Mouse (Mus musculus) embryonic facial prominence, embryonic 12.5 days (tissue): ENCODE measurements at regions not wholly inside any gene's neighbourhood (a gene's known extent, or its start where the extent isn't known, plus 50 kb on each side); places are given as distances from the start of the nearest gene placed in this dataset.

Source experiments
- ATAC-seq: fragments of 200-750 bp; cut with Nextera tagmentation; 2 replicates; pipeline ENCODE4 v1.8.0; 2017; ENCODE audit not compliant: insufficient number of reproducible peaks, insufficient read depth, low FRiP score, low TSS enrichment
- H3K27ac ChIP-seq: fragments of 300-500 bp; sonication (generic); 2 replicates; pipeline ENCODE4 v1.5.1; 2016; ENCODE audit warnings: mild to moderate bottlenecking
- H3K27me3 ChIP-seq: fragments of 300-500 bp; sonication (generic); 2 replicates; pipeline ENCODE4 v1.6.1; 2016; ENCODE audit warnings: mild to moderate bottlenecking, moderate library complexity
- H3K36me3 ChIP-seq: fragments of 300-500 bp; sonication (generic); 2 replicates; pipeline ENCODE4 v1.6.1; 2016; ENCODE audit warnings: mild to moderate bottlenecking
- H3K4me1 ChIP-seq: fragments of 300-500 bp; sonication (generic); 2 replicates; pipeline ENCODE4 v1.6.1; 2016
- H3K4me2 ChIP-seq: fragments of 300-500 bp; sonication (generic); replicated peaks from 2 replicates; pipeline ENCODE4 v1.6.1; 2016; ENCODE audit warnings: mild to moderate bottlenecking, moderate library complexity
- H3K4me3 ChIP-seq: fragments of 300-500 bp; sonication (generic); 2 replicates; pipeline ENCODE4 v1.5.1; 2016; ENCODE audit warnings: mild to moderate bottlenecking
- H3K9ac ChIP-seq: fragments of 300-500 bp; sonication (generic); 2 replicates; pipeline ENCODE4 v1.6.1; 2016; ENCODE audit warnings: mild to moderate bottlenecking, moderate library complexity
- H3K9me3 ChIP-seq: fragments of 300-500 bp; sonication (generic); 2 replicates; pipeline ENCODE4 v1.6.1; 2016; ENCODE audit warnings: mild to moderate bottlenecking, moderate library complexity
- WGBS: fragments of 180-500 bp; shearing (Covaris S2); methylation state at CpG from one replicate; pipeline ENCODE4 v1.1.7; 2016; 5-methylcytosine and 5-hydroxymethylcytosine counted together

DNA sequence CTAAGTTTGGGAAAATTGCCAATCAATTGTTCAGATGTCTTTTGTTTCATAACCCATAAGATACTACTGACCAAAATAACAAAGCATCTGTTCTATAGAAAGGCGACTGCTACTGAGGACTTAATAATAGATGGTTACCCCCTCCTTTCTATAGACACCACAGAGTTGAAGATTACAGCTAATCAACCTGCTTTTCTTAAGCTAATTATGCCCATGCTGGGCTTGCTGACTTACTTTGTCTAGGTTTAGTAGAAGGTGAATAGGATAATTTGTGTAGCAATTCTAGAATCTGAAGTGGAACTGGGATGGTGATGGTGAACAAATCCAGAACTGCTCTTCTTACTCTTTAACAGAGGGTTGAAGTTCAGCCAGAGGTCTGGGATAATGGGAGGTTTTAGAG, 53.8 kb upstream of the Tbx18 start:
- 70% methylated on average over 1 of the region's 1 CpGs for WGBS
- ATAC-seq, result no peak

DNA sequence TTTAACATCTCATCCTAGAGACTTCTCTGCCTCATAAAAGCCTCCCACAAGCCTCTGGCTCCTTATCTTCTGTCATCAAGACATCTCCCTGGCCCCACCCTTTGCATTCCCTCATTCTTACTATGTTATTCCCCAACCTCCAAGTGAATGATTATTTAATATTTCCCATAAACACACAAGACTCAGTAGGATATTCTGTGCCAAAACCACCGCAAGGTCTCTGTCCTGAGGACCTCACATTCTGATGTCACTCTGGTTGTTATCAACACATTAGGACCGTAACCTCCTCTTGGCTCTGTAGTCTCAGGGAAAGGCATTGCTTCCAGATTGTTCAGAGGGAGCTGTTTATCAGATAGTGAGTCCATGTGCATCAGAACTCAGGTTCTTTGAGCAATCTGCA, 80.7 kb upstream of the Tbx18 start:
- H3K36me3 ChIP-seq, result no peaks in the 10 kb centered on the region
- no peak overlapping the region for H3K4me3 ChIP-seq
- no peaks in the 10 kb centered on the region for H3K4me1 ChIP-seq
- H3K27me3 ChIP-seq, result no peaks in the 10 kb centered on the region
- no peak overlapping the region for H3K4me2 ChIP-seq
- H3K27ac ChIP-seq, result no peak overlapping the region
- no peak overlapping the region for H3K9ac ChIP-seq
- no peaks in the 10 kb centered on the region for H3K9me3 ChIP-seq
- ATAC-seq, result no peak
- WGBS, result 87% methylated on average over 2 of the region's 2 CpGs

More for the DNA sequence above, 53.8 kb upstream of the Tbx18 start:
- no peak overlapping the region for H3K4me2 ChIP-seq
- H3K36me3 ChIP-seq, result no peaks in the 10 kb centered on the region
- H3K27ac ChIP-seq, result no peak overlapping the region
- no peaks in the 10 kb centered on the region for H3K4me1 ChIP-seq
- no peak overlapping the region for H3K9ac ChIP-seq
- H3K27me3 ChIP-seq, result no peaks in the 10 kb centered on the region
- no peaks in the 10 kb centered on the region for H3K9me3 ChIP-seq
- no peak overlapping the region for H3K4me3 ChIP-seq

DNA sequence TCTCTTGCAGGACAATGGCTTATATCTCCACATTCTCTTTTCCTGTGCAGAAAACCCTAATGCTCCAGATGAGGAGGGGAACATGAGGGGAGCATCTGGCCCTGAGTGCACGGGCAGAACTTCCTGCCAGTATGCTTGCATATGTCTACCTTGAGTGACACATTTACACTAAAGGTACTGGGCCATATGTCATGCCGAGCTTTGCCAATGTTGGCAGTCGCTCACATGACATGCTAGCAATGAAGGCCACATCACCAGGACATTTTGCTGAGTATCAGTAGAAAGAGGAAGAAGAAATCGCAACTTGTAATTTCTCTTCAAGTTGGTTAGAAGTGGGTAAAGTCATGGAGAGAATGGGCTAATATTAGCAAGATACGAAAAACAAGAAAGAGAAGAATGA, 91.2 kb upstream of the Tbx18 start:
- H3K27ac ChIP-seq, result no peak overlapping the region
- WGBS, result 81% methylated on average over 5 of the region's 5 CpGs
- no peaks in the 10 kb centered on the region for H3K36me3 ChIP-seq
- H3K4me3 ChIP-seq, result no peak overlapping the region
- no peaks in the 10 kb centered on the region for H3K27me3 ChIP-seq
- H3K9me3 ChIP-seq, result no peaks in the 10 kb centered on the region
- no peak overlapping the region for H3K4me2 ChIP-seq
- H3K4me1 ChIP-seq, result no peaks in the 10 kb centered on the region
- no peak overlapping the region for H3K9ac ChIP-seq
- ATAC-seq, result no peak

- Histone ChIP-seq H3K27ac (no peak overlapping the region), H3K4me2 (no peak overlapping the region), H3K4me3 (no peak overlapping the region), H3K36me3 (no peaks in the 10 kb centered on the region), H3K9me3 (no peaks in the 10 kb centered on the region), H3K27me3 (no peaks in the 10 kb centered on the region), H3K9ac (no peak overlapping the region), H3K4me1 (no peaks in the 10 kb centered on the region)
- ATAC-seq, result no peak
- 38% methylated on average over 8 of the region's 8 CpGs for WGBS
Observed at GRCm38 (mm10) chr9:87824691-87825230, 93.7 kb upstream of the Tbx18 start.

- H3K4me1 ChIP-seq, result no peaks in the 10 kb centered on the region
- no peak overlapping the region for H3K27ac ChIP-seq
- no peak overlapping the region for H3K9ac ChIP-seq
- 37% methylated on average over 6 of the region's 6 CpGs for WGBS
- no peak overlapping the region for H3K4me3 ChIP-seq
- no peaks in the 10 kb centered on the region for H3K36me3 ChIP-seq
- no peaks in the 10 kb centered on the region for H3K27me3 ChIP-seq
- 0 out of 2 replicates have a peak, but pooled peaks have one; percentile 67 for ATAC-seq
- no peak overlapping the region for H3K4me2 ChIP-seq
- H3K9me3 ChIP-seq, result no peaks in the 10 kb centered on the region
Observed at GRCm38 (mm10) chr9:87843898-87844297, 112.8 kb upstream of the Tbx18 start.

GRCm38 (mm10) chr9:87844453-87844852, 113.4 kb upstream of the Tbx18 start:
- no peaks in the 10 kb centered on the region for H3K27me3 ChIP-seq
- ATAC-seq, result no peak
- no peak overlapping the region for H3K4me2 ChIP-seq
- no peaks in the 10 kb centered on the region for H3K4me1 ChIP-seq
- H3K36me3 ChIP-seq, result no peaks in the 10 kb centered on the region
- H3K9ac ChIP-seq, result no peak overlapping the region
- H3K27ac ChIP-seq, result no peak overlapping the region
- no peak overlapping the region for H3K4me3 ChIP-seq
- no peaks in the 10 kb centered on the region for H3K9me3 ChIP-seq
- 78% methylated on average over 2 of the region's 2 CpGs for WGBS

DNA sequence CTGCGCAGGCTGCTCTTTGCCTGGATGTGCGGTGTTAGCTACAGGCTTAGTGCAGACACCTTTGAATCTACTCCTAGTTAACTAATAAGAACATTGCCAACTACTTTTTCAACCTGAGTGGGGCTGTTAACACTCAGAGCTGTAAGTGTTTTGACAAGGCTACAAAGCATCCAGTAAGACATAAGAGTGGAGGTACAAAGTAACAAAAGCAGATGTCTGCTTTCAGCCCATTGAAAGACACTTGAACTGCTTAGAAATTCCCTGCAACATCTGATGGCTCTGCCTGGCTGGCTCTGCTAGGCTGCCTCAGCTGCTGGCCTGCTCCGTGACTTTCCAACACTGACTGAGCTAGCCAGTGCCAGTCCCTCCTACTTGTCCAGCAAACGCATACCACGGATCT, 117.8 kb upstream of the Tbx18 start:
- H3K27me3 ChIP-seq, result no peaks in the 10 kb centered on the region
- no peaks in the 10 kb centered on the region for H3K9me3 ChIP-seq
- no peak overlapping the region for H3K9ac ChIP-seq
- H3K4me3 ChIP-seq, result no peak overlapping the region
- 68% methylated on average over 5 of the region's 5 CpGs for WGBS
- no peaks in the 10 kb centered on the region for H3K4me1 ChIP-seq
- H3K4me2 ChIP-seq, result no peak overlapping the region
- no peaks in the 10 kb centered on the region for H3K36me3 ChIP-seq
- no peak overlapping the region for H3K27ac ChIP-seq
- ATAC-seq, result no peak

DNA sequence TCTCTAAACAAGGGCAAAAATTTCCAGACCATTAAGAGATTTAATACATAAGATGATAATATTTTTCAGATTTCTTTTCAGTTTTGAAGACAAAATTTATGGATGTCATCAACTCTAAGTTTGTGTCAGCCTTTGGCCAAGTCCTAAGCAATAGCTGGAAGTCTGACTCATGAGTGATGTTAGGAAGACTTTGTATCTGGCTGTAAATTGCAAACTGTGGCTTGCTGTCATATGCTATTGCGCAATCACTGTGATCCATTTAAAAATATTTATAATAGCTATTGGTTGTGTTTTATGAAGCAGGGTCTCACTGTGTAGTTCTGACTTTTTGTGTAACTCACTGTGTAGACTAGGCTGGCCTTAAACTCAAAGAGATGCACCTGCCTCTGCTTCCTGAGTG, 119.1 kb upstream of the Tbx18 start:
- Histone ChIP-seq H3K9me3 (no peaks in the 10 kb centered on the region), H3K27ac (no peak overlapping the region), H3K9ac (no peak overlapping the region), H3K4me2 (no peak overlapping the region), H3K4me3 (no peak overlapping the region), H3K27me3 (no peaks in the 10 kb centered on the region), H3K4me1 (no peaks in the 10 kb centered on the region), H3K36me3 (no peaks in the 10 kb centered on the region)
- 96% methylated on average over 1 of the region's 1 CpGs for WGBS
- ATAC-seq, result no peak

DNA sequence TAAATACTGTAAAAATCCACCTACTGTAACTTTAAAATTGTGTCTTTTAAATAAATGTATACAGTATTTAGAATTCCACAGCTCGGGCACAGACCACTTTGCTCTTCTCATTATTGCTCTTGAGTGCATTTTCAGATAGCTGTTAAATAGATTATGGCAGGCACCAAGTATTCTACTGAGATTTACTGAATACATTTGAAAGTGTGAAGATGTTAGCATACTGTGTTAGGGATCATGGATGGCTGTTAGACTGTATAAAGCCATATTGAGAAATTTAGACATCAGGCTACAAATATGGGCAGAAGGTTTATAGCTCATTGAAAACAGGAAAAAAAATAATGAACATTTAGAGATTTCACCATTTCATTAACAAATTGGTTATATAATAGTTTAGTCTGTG, 130.5 kb upstream of the Tbx18 start:
- no peaks in the 10 kb centered on the region for H3K27me3 ChIP-seq
- H3K27ac ChIP-seq, result no peak overlapping the region
- H3K4me1 ChIP-seq, result no peaks in the 10 kb centered on the region
- no peak overlapping the region for H3K9ac ChIP-seq
- WGBS, result 62% methylated on average over 1 of the region's 1 CpGs
- H3K4me2 ChIP-seq, result no peak overlapping the region
- no peaks in the 10 kb centered on the region for H3K9me3 ChIP-seq
- no peaks in the 10 kb centered on the region for H3K36me3 ChIP-seq
- ATAC-seq, result no peak
- H3K4me3 ChIP-seq, result no peak overlapping the region

GRCm38 (mm10) chr9:87865236-87865635, 134.2 kb upstream of the Tbx18 start:
- 56% methylated on average over 6 of the region's 6 CpGs for WGBS
- no peak for ATAC-seq

GRCm38 (mm10) chr9:87872384-87872905, 141.4 kb upstream of the Tbx18 start:
- 84% methylated on average over 6 of the region's 6 CpGs for WGBS
- no peaks in the 10 kb centered on the region for H3K36me3 ChIP-seq
- ATAC-seq, result no peak

More at GRCm38 (mm10) chr9:87865236-87865635, 134.2 kb upstream of the Tbx18 start:
- H3K4me2 ChIP-seq, result no peak overlapping the region
- no peak overlapping the region for H3K27ac ChIP-seq
- H3K27me3 ChIP-seq, result no peaks in the 10 kb centered on the region
- no peaks in the 10 kb centered on the region for H3K9me3 ChIP-seq
- H3K9ac ChIP-seq, result no peak overlapping the region
- H3K4me1 ChIP-seq, result no peaks in the 10 kb centered on the region
- no peak overlapping the region for H3K4me3 ChIP-seq
- no peaks in the 10 kb centered on the region for H3K36me3 ChIP-seq

DNA sequence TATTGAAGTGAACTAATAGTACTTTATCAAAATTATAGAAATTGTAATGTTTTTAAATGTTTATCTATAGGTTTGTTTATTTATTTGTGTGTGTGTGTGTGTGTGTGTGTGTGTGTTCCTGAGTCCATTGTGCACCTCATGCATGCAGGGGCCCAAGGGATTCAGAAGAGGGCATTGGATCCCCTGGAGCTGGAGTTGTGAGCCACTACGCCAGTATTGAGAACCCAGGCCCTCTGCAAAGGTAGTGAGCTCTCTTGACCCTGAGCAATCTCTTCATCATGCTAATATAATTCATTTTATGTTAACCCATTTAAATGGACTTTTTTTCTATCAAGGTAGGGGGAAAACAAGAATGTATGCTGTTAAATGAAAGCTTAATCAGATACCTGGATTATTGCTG, 151.5 kb upstream of the Tbx18 start:
- H3K4me3 ChIP-seq, result no peak overlapping the region
- no peak overlapping the region for H3K27ac ChIP-seq
- H3K9ac ChIP-seq, result no peak overlapping the region
- 78% methylated on average over 1 of the region's 1 CpGs for WGBS
- H3K4me2 ChIP-seq, result no peak overlapping the region
- ATAC-seq, result no peak
- no peaks in the 10 kb centered on the region for H3K4me1 ChIP-seq
- no peaks in the 10 kb centered on the region for H3K27me3 ChIP-seq
- no peaks in the 10 kb centered on the region for H3K36me3 ChIP-seq
- H3K9me3 ChIP-seq, result no peaks in the 10 kb centered on the region

More at GRCm38 (mm10) chr9:87872384-87872905, 141.4 kb upstream of the Tbx18 start:
- Histone ChIP-seq H3K27ac (no peak overlapping the region), H3K4me2 (no peak overlapping the region), H3K9me3 (no peaks in the 10 kb centered on the region), H3K27me3 (no peaks in the 10 kb centered on the region), H3K9ac (no peak overlapping the region), H3K4me3 (no peak overlapping the region), H3K4me1 (no peaks in the 10 kb centered on the region)

- no peak overlapping the region for H3K9ac ChIP-seq
- no peaks in the 10 kb centered on the region for H3K27me3 ChIP-seq
- no peaks in the 10 kb centered on the region for H3K4me1 ChIP-seq
- no peak overlapping the region for H3K4me3 ChIP-seq
- no peak for ATAC-seq
- H3K4me2 ChIP-seq, result no peak overlapping the region
- H3K27ac ChIP-seq, result no peak overlapping the region
- no peaks in the 10 kb centered on the region for H3K9me3 ChIP-seq
- H3K36me3 ChIP-seq, result no peaks in the 10 kb centered on the region
Observed at GRCm38 (mm10) chr9:87883069-87883468, 152.0 kb upstream of the Tbx18 start.
